Mouse (Mus musculus) lung, postnatal 10 days (tissue): Measurements from ENCODE around the gene Slc20a1.

ENCODE experiments used
- DNase-seq: peaks from one replicate; pipeline ENCODE4 v3.0.0; 2021

Slc20a1 gene

DNA sequence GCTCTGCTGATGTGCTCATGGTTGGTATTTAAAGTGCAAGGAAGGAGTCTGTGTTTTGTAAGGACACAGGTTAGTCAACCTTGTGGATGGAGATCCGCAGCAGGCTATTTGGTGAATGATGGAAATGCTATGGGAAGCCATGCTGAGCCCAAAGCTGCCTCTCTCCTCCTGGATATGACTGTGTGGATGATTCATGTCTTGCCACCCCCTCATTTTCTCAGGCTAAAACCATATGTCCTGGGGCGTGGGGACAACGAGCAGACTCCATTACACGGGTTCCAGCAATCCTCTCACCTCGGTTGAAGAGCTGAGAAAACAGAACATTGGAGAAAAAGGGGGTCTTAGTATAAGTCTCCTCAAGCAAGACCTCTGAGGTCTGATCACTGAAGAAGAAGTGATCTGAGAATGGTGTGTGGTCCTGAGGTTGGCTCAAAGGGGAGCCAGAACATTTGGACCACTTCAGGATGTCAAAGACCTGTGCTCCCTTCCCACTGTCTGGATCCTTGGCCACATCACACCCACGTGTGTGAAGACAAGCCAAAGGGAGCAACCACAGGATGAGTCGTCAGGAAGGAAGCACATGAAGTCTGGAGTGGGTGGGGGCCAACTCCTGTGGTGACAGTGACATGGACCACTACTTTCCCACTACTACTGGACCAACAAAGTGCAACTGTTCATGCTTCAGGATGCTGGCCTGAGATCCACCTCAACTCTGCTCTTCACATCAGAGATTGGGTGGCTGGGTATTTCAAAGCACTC lies 6.0 kb upstream of the Slc20a1 start:
- no peak for DNase-seq

DNA sequence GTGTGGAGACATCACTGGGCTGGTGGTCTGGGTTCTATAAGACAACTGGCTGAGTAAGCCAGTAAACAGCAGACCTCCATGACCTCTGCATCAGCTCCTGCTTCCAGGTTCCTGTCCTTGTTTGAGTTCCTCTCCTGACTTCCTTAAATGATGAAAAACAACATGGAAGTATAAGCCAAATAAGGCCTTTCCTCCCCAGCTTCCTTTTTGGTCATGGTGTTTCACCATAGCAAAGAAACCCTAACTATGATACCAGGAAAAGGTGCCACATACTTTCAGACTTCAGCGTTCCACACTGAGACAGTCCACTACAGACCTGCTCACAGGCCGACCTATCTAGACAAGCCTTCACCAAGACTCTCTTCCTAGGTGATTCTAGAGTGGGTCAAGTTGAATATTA lies 2.2 kb upstream of the Slc20a1 start:
- DNase-seq, result no peak

DNA sequence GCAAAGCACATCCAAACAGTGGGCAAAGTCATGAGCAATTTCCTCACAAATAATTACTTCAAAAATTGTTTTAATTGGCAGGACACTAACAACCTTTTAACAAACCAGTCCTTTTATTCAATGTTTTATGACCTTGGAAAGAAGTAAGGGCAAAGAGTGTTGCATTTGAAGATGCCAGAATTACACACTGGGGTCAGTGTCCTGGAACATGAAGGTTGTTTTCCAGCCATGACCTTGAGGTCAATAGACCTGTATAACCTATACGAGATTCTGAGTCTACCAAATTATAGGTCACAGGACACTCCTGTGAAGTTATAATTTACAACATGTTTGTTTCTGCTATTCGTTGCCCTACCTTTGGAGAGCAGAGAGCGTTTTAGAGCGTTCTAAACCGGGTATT lies 1.4 kb upstream of the Slc20a1 start:
- no peak for DNase-seq

DNA sequence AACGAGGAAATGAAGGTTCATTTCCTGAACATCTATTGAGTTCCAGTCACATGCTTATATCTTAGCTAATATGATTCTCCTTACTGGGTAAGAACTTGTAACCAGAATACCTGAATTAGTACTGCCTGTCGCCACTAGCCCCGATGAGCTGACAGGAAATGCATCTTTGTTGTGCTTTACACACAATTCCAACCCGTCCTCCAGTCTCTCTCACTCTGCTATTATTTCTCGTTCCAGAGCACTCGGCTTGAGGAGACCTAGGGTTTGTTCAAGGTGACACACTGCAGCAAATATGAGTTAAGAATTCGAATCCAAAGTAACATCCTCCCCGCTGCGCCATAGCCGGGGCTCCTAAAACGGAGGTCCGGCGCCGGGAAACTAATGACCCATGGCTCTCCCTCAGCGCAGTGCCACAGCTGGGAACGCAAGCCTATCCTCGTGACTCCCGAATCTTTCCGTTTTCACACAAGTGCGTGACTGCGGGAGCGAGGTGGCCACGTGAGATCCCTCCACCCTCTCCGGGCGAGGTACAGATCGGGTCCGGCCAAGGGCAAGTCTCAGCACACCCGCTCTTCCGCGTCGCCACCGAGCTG lies 625 bp upstream of the Slc20a1 start:
- DNase-seq, result no peak

DNA sequence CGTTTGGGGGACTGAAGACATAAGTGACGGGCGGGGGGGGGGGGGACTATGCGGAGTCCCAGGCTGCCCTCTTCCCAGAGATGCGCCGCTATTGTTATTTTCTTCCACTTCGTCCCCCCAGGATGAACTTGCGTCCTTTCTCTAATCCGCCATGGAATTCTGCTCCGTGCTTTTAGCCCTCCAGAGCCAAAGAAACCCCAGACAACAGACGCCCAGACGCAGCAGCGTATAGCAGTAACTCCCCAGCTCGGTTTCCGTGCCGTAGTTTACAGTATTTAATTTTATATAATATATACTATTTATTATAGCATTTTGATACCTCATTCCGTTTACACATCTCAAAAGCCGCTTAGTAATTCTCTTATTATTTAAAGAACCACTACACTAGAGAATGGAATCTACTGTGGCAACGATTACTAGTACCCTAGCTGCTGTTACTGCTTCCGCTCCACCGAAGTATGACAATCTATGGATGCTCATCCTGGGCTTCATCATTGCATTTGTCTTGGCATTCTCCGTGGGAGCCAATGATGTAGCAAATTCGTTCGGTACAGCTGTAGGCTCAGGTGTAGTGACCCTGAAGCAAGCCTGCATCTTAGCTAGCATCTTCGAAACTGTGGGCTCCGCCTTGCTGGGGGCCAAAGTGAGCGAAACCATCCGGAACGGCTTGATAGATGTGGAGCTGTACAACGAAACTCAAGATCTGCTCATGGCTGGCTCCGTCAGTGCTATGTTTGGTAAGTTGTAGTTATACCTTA lies 943 bp downstream of the Slc20a1 start:
- DNase-seq, result no peak

DNA sequence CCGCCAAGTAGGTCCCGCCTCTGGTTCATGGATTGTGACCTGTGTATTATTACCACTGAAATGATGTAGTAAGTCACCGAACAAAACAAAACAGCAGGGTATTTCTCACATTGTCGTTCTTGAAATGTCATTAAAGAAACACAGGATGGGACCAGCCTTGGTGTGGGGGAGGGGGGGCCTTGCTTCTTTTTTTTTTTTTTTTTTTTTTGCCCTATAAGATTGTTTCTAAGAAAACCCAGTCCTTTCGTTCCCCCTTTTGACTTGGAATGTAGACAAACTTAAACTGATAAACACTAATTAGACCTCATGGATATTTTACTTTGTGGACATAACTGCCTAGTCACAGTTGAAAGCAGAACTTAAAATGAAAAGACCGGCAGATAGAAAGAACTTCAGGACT lies 6.4 kb downstream of the Slc20a1 start:
- no peak for DNase-seq

DNA sequence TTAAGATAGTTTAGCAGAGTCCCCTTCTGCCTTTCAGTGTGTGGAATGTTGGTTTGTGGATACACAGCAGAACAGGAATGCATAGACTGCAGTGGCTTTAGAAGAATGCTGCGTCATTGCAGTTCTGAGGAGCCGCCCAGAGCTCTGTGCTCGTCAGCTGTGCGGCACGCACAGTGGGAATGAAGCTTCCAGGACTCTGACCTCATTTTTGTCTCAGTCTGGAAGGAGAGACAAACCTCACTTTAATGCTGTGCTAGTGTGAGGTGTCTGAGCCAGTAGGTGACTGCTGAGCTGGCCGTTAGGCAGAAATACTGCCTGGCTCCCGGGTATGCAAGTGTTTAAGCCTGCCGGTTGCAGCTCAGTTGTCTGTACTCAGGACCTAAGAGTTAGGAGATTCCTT lies 8.3 kb downstream of the Slc20a1 start:
- DNase-seq, result no peak

DNA sequence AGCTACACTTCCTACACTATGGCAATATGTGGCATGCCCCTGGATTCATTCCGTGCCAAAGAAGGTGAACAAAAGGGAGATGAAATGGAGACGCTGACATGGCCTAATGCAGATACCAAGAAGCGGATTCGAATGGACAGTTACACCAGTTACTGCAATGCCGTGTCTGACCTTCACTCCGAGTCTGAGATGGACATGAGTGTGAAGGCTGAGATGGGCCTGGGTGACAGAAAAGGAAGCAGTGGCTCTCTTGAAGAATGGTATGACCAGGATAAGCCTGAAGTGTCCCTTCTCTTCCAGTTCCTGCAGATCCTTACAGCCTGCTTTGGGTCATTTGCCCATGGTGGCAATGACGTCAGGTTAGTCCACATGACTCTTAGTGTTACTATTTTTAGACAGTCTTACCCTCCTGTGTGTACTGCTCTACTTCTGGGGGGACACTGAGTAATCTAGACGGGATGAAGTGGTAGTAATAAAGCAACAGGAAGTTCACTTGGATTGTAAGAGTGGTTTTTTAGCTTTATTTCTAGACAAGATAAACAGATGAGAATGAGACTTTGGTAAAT lies 9.7 kb downstream of the Slc20a1 start:
- no peak for DNase-seq

DNA sequence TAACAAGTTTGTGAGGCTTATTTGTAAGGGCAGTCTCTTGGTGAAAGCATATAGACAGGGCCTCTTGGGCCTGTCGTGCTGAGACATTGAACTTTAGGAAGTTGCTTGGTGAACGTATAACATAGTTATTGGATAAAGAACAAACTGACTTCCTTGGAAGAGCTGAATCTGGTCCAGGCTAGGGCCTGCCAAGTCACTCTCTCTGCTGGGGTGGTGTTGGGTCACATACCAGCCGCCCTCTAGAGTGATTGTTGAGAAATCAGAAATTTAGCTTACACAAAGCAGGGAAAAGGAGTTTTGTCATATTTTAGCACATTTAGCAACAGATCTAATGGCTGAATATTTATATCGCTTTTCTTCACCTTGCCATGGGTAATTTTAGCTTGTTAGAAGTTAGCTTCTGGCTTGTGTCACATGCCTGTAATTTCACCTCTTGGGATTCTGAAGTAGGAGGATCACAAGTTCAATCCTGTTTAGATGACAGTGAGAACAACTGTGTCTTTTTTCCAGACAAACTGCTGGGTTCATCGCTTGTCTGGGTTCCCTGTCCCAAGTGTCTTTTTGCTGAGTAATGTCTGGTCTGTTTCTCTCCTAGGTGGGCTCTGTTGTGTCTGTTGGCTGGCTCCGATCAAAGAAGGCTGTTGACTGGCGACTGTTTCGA lies 11.7 kb downstream of the Slc20a1 start:
- DNase-seq, result peak; percentile 43

DNA sequence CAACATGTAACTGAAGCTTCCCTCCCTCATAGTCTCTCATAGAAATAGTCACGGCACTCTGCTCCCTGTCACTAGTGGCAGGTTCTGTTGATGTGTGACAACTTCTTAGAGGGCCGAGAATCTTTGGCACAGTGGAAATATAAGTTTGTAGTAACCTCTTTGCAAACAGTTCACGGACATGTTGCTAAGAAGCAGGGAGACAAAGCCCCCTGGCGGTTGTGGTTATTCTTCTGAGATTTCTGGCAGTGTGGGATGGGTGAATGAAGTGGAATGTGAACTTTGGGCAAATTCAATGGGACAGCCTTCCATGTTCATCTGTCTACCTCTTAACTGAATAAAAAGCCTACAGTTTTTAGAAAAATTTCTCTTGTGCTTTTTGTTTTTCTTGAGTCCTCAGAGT lies 12.7 kb downstream of the Slc20a1 start:
- peak; percentile 19 for DNase-seq

DNA sequence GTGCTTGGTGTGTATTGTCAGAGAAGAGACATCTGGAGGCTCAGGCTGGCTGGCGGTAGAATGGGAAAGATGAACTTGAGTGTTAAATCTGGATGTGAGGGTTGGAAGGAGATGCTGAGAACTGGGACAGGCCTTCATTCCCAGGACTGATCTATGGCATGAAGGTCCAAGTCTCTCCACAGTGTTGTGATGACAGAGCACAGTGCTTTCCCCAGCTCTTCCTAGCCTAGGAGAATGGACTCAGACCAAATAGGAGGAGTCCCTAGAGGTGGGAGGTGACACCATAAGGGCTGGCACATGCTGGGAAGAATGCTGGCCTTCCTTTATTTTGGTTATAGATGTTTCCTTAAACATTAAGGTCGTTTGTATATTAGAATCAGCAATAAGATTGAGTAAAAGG lies 13.4 kb downstream of the Slc20a1 start:
- DNase-seq, result no peak

DNA sequence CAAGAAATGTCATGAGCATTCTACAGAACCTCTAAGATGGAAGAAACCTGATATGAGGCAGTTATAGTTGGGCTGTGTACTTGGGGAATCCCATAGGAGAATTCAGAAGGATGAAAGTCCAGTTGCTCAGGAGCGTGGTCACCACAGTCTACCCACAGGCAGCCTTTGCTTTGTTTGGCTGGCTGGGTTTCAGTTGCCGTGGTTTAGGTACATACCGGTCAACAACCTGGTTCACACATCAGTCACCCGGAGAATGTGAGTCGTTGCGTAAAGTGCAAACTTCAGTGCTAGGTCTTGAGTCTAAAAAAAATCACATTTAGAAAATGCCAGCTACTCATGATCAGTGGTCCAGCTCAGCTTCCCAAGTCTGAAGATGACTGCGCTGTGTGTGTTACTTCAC lies 14.0 kb downstream of the Slc20a1 start:
- no peak for DNase-seq

DNA sequence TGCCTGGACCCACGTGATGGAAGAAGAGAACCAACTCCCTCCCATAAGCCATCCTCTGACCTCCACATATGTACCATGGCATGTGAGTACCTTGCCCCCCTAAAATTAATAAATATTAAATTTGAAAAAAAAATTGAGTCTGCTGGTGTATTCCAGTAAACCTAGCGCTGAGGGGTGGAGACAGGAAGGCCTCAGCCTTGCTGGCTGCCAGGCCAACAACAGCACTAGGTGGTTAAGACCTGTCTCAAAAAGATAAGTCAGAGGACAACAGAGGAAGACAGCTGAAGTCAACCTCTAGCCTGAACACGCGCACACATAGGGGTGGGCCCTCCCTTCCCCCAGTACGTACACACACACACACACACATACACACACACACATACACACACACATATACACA lies 16.2 kb downstream of the Slc20a1 start:
- DNase-seq, result no peak

DNA sequence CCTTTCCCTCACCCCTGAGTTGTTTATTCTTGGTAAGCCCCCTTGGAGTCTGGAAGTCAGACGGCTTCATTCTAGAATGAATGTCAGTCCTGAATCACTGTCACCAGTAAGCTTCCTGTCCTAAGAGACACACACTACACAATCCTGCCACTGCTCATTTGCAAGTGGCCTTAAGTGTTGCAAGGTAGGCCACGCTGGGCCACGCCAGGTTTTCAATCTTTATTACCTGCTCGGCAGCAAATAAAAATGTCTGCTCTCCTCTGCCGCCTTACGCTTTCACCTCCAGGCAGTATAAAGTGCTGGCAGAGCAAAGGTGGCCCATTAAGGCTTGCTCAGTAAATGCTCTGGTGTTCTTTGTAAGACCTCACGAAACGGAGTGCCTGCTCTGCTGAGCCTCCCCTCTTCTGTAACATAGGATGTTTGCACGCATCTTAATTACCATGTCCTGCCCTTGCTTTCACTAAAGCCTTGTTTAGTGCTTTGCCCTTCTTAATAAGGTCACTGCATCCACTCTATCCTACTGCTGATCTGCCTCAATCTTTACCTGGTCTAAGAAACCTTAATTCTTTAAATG lies 19.1 kb downstream of the Slc20a1 start:
- no peak for DNase-seq

DNA sequence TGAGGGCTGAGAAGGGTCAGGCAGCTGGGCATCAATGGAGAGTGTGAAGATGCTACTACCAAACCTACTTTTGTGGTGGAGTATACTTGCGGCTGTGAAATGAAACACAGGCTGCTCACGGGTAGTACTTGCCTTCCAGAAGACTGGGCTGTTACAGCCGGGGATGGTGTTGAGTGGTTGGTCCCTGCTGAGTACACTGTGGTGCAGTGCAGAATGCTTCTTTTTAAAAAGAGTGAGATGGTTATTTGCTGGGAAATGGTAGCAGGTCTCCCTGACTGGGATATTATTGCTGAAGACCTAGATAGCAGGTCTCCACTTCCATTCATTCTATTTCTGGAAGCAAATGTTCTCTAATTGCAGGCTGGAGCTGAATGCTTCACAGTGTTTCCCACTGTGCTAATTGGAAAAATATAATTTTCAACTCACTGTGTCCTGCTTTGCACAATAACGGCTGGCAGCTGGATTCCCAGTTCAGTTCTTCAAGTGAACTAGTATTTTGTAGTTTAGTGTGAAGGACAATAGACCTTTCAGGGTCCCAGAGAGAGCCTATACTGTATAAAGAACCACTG lies 20.1 kb downstream of the Slc20a1 start:
- DNase-seq, result no peak

DNA sequence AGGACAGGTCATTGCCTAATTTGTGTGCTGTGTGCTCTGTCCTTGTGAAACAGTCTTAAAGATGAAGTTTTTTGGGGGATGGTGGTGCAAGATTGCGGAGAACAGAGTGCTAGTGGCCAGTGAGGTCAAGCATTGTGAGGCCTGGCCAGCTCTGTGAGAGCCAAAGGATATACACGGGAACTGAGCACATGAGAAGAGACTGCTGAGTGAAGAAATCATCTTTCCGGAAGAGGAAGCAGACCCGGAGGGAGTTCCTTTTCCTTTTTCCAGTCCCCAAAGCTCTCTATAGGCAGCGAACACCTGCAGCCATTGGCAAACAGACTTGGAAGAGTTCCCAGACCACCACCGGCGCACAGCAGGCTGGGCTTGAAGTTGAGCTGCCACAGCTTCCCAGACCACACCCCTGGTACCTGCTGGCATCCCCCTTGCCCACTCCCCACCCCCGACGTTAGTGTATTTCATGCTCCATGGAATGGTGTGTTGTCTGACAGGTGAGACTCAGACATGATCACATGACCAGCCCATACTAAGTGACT lies 22.6 kb downstream of the Slc20a1 start:
- DNase-seq, result no peak

DNA sequence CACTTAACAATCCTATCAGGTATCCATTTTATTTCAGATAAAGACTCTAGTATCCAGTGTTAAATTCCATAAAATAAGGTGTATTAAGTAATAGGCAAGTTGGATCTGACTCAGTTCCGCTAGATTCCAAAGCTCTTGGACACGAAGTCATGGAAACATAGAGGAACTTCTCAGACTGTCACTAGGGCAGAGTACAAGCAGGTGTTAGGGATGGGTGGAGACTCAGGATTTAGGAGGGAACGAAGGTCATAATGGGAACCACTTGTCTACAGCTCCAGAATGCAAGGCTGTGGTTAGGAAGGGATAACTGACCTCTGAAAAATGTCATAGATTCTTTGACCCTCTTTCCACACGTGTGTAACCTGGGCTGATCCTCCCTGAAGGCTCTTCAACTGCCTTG lies 25.6 kb downstream of the Slc20a1 start:
- no peak for DNase-seq

DNA sequence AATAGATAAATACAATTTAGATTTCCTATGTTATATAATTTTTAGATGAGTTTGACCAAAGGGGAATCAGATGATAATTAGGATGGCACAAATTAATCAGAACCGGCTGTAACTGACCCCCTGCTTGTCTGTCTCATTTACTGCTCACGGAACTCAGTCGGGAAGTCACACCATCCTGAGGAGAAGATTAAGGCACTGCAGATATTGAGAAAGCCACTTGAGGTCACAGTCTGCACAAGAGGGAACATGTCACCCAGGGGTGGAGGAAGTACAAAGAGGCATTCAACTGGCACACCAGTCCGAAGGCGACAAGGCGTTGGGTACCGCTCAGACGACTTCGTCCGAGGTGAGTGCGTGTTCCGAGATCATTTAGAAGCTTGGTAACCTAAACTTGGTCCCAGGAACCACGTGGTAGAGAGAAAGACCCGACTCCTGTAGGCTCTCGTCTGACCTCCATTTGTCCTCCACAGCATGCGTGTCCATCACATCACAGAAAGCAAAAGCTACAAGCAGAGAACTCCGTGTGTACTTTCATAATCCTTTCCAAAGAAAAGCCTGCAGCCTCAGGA lies 26.8 kb downstream of the Slc20a1 start:
- no peak for DNase-seq

DNA sequence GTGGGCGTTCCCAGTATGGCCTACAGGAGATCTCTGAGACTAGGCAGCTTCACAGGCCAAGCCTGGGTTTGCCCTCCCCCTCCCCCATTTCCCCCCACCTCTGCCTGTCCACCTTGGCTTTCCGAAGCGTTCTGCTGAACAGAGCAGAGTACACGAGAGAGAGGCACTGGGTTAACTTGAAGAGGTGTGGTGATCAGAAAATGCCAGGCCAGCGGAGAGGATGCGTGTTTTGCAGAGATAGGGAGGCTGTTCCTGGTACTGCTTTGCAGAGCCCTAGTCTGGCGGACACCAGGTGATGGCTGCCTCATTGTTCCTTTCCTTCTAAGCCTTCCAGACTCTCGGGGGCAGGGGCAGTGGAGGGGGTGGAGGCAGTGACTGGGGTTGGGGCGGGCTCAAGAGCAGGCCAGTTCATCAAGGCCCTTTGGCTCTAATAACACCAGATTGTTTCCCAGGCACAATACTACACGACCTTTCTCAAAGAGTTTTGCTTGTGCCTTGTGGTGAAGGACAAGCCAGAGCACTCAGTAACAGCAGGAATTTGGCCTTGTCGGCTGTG lies 27.8 kb downstream of the Slc20a1 start:
- no peak for DNase-seq

DNA sequence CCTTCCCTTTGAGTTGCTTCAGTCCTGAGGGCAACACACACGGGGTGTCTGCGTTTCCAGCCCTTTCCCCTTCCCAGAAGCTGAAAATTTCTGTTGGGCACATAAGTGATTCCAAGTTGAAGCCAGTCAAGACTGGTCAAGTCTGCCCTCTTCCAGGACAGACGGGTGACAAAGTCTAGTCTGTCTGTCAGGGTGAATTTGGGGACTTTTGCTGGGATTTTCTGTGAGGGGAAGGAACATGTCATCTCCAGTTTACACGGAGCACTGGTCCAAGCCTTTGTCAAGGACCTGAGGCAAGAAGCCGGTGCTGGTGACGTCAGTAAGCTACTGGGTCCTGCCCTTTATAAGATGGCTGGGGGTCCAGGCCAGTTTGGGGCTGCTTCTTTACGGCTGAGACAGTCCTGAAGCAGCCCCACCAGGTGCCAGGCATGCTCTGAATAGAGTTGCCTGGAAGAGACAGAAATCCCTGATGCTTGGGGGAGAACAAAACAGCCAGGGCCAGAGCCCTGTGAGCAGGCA lies 28.5 kb downstream of the Slc20a1 start:
- no peak for DNase-seq

DNA sequence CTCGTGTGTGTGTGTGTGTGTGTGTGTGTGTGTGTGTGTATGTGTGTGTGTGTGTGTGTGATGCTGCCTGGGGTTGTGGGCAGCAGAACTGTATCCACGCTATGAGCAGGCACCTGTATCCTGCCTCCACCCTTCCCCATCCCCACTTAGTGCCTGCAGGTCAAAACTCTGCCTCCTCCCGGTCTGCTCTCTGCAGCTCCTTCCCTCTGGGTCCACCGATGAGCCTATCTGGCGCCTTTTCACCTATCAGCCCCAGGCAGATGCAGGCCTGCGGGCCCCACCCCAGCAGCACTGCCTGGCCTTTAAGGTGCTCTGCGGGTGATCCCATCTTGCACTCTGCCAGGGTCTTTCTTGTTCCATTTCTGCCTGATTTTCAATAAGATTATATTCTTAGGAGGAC lies 29.1 kb downstream of the Slc20a1 start:
- DNase-seq, result no peak
